Mouse (Mus musculus) megakaryocyte, embryonic 14.5 days (primary cell): ENCODE data around the gene Cdrt4.

Experiments used
- FLI1 ChIP-seq: IDR thresholded peaks from 2 replicates; pipeline ENCODE4 v1.6.1; 2012; ENCODE audit warnings: low read length, inconsistent platforms, mixed read lengths
- GATA1 ChIP-seq: IDR thresholded peaks from 3 replicates; pipeline ENCODE4 v1.6.1; 2012; ENCODE audit warnings: mixed read lengths, low read length, inconsistent platforms, borderline replicate concordance

DNA sequence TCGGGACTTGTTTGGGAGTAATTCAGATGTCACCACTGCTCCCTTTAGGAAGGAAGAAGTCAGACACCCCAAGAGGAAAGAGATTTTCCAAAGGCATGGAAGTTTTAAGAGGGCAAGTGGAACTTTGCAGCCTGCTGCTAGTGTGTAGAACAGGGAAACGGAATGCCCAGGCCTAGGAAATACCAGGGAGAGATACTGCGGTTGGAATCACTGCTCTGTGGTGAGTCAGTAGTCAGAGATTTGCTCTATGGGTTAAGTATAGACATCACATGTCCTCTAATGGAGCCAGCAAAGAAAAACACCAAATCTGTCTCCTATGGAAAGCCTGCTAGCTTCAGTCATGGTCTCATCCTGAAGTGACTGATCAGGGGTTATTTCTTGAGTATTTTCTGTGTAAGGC lies 10.8 kb upstream of the Cdrt4 start:
- TF ChIP-seq GATA1 (no peak), FLI1 (no peak)
